Mouse (Mus musculus): ENCODE data around the gene Tubb5. TPM values are rescaled to one million over a fixed set of nuclear protein-coding genes. Genes with fewer than 3 reads are reported as not detected.

Tubb5 gene
- total RNA-seq (2021), result 100 to 1,000 TPM; 771 to 797 TPM
- long read RNA-seq, experiment 1, transcript Tubb5-204 (3 exons, 979 nt), result minor isoform, 9 of 1,021 reads
- long read RNA-seq, experiment 1, transcript Tubb5-201 (4 exons, 2,649 nt), result major isoform, 939 of 1,021 reads
- long read RNA-seq, experiment 1, partial matches to known transcripts, result 3 of 1,021 reads
- long read RNA-seq, experiment 1, other reads (novel, unspliced or antisense), result 70 of 1,021 reads
- long read RNA-seq, experiment 2, transcript Tubb5-201 (4 exons, 2,649 nt), result major isoform, 890 of 984 reads
- long read RNA-seq, experiment 2, transcript Tubb5-204 (3 exons, 979 nt), result minor isoform, 12 of 984 reads
- long read RNA-seq, experiment 2, partial matches to known transcripts, result 76 of 984 reads
- long read RNA-seq, experiment 2, other reads (novel, unspliced or antisense), result 6 of 984 reads

DNA sequence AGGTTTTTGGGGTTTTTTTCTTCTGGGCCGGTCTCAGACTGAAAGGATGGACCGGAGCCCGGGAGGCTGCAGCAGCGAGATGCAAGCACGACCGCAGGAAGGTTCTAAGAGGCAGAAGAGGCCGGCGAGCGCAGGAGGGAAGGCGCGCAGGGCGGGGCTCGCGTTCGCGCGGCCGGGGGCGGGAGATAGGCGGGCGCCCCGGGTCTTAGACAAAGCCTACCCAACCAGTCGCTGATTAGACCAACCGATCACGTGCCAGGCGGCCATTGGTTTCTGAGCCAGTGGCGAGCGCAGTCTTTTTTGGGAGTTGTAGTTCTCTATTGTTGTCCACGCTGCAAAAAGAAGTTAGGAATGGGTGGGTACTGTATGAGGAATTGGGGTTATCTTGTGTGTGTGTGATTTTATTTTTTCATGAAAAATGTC lies at the start of gene Tubb5:
Gene Tubb5, minus strand, starts transcription at position 185 of the 423 bp plus-strand sequence.
- intact Hi-C loops (cut with DNase I), result no loop called here
- peak; percentile 97 to 98 for DNase-seq (ENCODE audit: low spot score in 2 of 2)

DNA sequence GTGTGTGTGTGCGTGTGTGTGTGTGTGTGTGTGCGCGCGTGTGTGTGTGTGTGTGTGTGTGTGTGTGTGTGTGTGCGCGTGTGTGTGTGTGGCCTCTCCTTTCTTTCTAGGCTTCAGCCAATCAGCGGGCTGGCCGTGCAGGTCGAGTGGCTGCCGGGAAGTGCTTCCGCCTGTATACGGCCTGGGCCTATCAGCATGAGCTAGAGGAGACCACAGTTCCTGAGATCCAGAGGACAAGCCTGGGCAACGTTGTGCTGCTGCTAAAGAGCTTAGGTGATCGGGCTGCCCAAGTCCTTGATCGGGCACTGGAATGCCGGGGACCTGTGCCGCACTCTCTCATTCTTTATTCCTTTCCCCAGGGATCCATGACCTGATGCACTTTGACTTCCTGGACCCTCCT lies 49.6 kb upstream of the Tubb5 start:
- no peak for DNase-seq (ENCODE audit: low spot score in 2 of 2)
- intact Hi-C loops (cut with DNase I), result no loop called here

DNA sequence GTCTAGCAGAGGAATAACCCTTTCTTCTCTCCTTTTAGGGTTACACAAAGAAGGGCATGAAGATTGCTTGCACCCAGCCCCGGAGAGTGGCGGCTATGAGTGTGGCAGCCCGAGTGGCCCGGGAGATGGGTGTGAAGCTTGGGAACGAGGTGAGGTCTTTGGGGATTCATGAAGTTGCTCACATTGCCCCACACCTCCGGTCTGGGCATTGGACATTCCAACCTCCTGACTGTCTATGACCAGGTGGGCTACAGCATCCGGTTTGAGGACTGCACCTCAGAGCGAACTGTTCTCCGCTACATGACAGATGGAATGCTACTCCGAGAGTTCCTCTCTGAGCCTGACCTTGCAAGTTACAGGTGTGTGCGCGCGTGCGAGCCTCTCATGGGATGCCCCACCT lies 45.7 kb upstream of the Tubb5 start:
- DNase-seq (ENCODE audit: low spot score in 2 of 2), result no peak
- intact Hi-C loops (cut with DNase I), result no loop called here

DNA sequence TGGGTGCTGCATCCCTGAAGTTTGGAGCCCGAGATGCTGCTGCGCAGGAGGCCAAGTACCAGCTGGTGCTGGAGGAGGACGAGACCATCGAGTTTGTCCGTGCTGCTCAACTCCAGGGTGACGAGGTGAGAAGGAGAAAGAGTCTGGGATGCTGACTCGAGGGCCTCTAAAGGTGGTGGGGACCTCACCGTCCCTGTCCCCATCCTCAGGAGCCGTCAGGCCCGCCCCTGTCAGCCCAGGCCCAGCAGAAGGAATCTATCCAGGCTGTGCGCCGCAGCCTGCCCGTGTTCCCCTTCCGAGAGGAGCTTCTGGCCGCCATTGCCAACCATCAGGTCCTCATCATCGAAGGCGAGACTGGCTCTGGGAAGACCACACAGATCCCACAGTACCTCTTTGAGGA lies 44.8 kb upstream of the Tubb5 start:
- DNase-seq (ENCODE audit: low spot score in 2 of 2), result no peak
- intact Hi-C loops (cut with DNase I), result no loop called here

DNA sequence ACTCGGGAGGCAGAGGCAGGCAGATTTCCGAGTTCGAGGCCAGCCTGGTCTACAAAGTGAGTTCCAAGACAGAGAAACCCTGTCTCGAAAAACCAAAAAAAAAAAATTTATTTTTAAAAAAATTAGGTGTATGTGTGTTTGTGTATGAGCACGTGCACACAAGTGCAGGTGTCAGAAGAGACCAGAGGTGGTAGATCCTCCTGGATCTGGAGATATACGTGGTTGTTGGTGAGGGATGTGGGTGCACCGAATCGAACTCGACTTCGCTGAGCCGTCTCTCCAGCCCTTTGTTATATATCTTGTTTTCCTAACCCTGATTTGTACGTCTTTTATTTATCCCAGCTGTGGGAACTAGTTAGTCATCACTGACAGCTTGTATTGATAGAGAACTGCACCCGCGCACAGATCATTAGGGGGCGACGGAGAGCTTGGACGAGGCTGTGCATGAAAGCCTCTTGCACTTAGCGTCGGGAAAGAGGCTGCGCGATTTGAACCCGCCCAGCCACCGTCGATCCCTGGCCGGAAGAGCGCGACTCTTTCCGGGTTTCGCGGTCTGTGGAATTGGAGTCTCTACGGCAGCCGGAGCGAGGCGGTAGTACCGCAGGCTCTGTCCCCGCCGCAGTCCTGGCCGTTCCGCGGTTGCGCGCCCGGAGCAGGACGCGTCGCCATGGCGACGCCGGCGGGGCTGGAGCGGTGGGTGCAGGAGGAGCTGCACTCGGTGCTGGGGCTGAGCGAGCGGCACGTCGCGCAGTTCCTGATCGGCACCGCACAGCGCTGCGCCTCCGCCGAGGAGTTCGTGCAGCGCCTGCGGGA lies 41.3 kb upstream of the Tubb5 start, which contains the start of gene Dhx16:
Gene Dhx16, plus strand, starts transcription at position 575 of the 813 bp plus-strand sequence.
- intact Hi-C loops (cut with DNase I), result no loop called here
- DNase-seq (ENCODE audit: low spot score in 2 of 2), result peak; percentile 96

DNA sequence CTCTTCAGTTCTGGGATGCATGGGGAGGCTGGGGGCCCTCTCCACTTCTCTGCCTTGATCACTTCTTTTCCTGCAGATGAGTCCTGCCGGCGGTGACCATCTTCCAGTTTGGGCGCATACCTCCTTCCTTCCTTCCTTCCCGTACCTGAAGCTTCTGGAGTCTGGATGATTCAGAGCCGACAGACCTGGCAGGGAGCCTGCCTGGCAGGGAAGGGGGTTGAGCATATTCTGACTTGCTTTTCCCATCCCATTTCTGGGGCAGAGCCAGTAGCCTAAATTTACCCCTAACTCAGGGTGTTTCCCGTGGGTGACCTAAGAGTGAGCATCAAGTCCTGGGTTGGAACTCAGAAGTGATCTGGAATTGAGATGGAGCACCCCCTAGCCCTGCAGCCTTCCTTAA lies 36.6 kb upstream of the Tubb5 start:
- intact Hi-C loops (cut with DNase I), result loop anchor here (5.0 kb wide), 1 partner anchor 137 kb away; no protein-coding TSS in a partner anchor

DNA sequence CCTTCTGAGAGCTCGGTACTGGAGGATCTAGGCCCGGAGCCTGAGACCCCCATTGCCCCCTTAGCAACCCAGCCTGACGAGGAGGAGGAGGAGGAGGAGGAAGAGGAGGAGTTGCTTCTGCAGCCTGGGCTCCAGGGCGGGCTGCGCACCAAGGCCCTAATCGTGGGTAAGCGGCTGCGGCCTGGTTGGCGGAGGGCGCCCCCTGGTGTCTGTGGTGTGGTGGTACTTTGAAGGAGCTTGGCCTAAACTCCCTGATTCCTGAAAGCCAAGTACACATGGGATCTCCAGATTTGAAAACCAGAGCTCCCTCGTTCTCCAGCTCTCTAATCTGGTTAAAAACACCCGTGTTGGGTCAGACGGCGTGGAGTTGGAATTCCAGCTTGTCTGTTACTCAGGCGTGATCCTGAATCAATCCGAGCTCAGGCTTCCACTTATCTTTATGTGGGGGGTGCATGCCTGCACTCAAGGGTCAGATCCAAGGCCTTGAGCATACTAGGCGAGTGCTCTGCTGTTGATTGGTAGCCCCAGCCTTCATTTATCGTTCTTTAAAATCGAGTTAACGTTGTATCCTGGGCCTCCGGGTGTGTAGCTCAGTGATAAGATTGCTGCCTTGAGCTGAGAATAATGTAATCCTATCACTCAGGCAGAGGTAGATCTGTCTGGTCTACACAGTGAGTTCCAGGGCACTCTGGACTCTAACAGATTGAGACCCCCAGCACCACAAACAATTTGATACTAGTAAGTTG lies 35.8 kb upstream of the Tubb5 start:
- DNase-seq (ENCODE audit: low spot score in 2 of 2), result peak; percentile 81 to 82
- intact Hi-C loops (cut with DNase I), result loop anchor here (5.0 kb wide), 1 partner anchor 137 kb away; no protein-coding TSS in a partner anchor

More for the DNA sequence above, 36.6 kb upstream of the Tubb5 start:
- peak; percentile 44 to 63 for DNase-seq (ENCODE audit: low spot score in 2 of 2)

DNA sequence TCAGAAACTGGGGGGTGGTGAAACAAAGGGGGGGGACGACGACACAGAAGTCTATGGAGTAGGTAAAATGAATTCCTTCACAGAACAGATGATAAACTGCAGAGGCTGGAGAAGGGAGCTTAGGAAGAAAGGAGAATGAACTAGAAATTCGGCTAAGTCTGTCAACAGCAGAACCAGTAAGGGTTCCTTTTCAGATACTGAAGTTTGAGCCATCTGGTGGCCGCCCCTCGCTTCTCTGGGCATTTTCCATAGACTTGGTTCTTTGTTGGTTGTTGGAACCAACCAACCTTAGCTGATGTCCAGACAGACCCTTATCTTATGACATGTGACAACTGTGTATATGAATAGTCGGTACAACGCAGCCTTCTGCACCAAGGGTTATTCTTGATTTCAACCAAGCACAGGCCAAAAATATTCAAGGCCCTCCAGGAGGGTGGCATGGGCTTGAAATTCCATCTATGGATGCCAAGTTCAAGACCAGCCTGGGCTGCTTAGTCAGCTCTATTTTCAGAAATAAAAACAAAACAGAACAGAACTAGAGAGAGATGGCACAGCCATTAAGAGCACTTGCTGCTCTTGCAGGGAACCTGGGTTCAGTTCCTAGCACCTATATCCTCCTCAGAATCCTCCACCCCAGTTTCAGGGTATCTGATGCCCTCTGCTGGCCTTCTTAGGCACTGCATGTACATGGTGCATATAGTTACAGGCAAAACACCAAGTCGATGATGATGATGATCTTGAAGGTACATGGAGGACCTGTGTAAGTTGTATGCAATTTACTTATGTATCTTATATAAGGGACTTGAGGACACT lies 33.0 kb upstream of the Tubb5 start:
- DNase-seq (ENCODE audit: low spot score in 2 of 2), result peak in 1 of 2 experiments; percentile 24

DNA sequence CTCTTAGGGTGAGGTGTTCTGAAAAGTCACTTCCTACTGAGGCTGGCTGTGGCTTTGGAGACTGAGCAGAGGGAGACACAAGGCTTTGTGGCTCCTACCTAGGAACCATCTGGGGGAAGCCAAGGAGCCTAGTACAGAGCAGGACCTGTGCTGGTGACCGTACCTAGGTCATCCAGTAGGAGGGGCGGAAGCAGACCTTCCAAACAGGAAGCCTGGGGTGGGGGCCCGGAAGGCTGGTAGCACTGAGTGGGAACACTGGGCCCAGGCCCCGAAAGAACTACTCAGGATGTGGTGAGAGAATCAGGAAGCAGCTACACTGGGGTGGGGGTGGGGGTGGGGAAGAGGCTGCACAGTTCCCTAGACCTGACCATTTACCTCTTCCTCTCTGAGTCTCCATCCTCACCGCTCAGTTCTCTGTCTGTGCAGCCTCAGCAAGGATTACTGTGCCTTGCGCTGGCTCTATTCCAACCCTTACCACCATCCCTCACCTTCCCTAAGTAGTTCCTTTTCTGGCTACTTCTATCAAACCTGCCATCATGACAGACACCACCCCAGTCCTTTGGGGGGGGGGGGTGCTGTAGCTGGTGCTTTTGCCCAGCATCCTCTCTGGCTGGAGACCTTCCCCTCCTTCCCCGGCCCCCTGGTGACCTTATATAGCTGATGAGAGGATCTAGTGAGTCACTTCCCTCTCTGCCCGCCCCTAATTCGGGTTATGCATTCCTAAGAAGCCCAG lies 32.2 kb upstream of the Tubb5 start:
- intact Hi-C loops (cut with DNase I), result loop anchor here (5.0 kb wide), 1 partner anchor 133 kb away; no protein-coding TSS in a partner anchor
- peak; percentile 45 to 57 for DNase-seq (ENCODE audit: low spot score in 2 of 2)

More for the DNA sequence above, 33.0 kb upstream of the Tubb5 start:
- intact Hi-C loops (cut with DNase I), result loop anchor here (5.0 kb wide), 1 partner anchor 134 kb away; no protein-coding TSS in a partner anchor

DNA sequence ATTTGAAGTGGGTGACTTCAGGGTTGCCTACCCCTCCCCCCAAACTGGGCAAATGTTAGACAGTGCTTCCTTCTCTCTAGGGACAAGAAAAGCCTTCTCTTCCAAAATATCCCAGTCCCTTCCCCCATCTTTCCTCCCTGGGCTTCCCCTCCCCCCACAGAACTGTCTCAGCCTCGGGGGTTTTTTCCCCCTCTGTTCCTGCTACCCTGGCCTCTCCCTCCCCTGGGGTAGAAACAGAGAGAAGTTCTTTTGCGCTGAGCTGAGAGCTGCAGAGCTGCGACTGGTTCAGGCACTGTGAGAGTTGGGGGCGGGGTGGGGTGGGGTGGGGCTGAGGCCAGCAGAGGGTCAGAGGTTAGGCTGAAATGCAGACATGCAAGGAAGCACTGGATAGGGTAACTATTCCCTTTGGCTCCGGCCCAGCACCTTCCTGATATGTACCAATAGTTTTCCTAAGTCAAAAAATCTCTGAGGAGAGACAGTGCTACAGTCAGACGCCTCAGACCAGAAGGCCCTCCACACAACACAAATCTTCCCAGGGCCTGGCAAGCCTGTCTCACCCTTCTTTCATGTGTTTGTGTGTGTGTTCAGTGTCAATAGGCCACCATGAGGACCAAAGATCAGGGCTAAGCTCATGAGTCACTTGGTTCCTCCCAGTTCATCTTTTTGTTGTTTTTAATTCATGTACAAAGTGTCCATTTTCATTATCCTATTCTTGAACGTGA lies 31.4 kb upstream of the Tubb5 start:
- intact Hi-C loops (cut with DNase I), result loop anchor here (5.0 kb wide), 1 partner anchor 132 kb away; no protein-coding TSS in a partner anchor
- DNase-seq (ENCODE audit: low spot score in 2 of 2), result peak in 1 of 2 experiments; percentile 19

DNA sequence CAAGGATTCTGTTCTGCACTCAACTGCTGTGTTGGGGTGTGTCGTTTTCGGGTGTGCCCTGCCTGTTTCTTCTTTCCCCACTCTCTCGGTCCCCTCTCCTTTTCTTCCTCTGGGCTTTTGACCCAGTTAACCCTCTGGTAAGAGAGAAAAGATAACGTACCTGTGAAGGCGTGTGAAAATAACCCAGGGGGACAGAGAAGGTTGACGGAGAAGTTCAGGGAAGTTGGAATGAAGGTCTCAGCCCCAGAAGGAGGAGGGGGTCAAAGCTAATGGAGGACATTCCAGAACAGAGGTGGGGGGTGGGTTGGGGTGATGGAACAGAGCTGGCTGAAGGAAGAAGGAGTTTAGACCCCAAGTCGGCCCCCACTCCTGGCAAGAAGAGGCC lies 30.8 kb upstream of the Tubb5 start:
- intact Hi-C loops (cut with DNase I), result no loop called here
- no peak for DNase-seq (ENCODE audit: low spot score in 2 of 2)

DNA sequence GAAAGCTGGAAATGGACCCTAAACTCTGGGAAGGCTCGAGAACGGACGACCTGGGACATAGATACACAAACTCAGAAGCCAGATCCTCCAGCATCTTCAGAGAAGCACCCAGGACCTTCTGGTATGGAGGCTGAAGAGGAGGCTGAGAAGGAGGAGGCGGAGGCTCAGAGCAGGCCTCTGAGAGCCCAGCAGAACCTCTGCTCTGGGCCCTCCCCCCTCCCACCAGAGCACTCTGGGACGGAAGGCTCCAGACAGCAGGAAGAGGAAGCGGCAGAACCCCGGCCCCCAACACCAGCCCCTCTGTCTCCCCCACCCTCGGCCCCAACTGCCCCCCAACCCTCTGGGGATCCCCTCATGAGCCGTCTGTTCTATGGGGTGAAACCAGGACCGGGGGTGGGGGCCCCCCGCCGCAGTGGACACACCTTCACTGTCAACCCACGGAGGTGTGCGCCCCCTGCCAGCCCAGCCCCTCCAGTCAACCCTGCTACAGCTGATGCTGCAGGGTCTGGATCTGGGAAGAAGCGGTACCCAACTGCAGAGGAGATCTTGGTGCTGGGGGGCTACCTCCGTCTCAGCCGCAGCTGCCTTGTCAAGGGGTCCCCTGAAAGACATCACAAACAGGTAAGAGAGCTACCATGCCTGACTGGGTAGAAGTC lies 30.2 kb upstream of the Tubb5 start:
- intact Hi-C loops (cut with DNase I), result no loop called here
- DNase-seq (ENCODE audit: low spot score in 2 of 2), result no peak

DNA sequence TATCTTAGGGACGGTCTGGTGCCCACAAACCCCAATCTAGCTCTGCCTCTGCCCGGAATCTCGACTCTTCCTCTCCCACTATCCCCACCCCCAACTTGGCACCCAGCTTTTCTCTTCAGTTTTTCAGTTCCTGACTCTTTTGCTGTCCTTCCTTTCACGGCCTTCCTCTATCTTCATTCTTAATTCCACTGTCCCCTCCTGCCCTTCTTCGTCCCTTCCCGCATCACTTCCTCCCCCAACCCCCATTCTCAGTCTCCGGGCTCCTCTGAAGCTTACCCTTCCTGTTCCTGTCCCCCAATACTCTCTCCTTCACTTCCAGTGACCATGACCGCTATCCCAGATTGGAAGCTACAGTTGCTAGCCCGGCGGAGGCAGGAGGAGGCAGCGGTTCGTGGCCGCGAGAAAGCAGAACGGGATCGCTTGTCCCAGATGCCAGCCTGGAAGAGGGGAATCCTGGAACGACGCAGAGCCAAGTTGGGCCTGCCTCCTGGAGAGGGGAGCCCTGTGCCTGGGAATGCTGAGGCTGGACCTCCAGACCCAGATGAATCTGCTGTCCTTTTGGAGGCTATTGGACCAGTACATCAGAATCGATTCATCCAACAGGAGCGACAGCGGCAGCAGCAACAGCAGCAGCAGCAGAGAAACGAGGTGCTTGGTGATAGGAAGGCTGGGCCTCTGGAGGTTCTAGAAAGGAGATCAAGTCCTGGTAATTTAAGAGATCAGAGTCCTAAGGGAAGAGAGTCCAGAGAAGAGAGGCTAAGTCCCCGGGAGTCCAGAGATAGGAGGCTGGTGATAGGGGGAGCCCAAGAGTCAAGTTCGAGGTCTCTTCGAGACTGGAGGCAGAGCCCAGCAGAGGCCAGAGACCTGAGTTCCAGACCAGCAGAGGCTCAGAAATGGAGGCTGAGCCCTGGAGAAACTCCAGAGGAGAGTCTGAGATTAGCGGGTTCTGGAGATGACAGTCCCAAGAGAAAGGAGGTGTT lies 29.1 kb upstream of the Tubb5 start:
- intact Hi-C loops (cut with DNase I), result loop anchor here (2.0 kb wide), 1 partner anchor 30 kb away; no protein-coding TSS in a partner anchor
- no peak for DNase-seq (ENCODE audit: low spot score in 2 of 2)

DNA sequence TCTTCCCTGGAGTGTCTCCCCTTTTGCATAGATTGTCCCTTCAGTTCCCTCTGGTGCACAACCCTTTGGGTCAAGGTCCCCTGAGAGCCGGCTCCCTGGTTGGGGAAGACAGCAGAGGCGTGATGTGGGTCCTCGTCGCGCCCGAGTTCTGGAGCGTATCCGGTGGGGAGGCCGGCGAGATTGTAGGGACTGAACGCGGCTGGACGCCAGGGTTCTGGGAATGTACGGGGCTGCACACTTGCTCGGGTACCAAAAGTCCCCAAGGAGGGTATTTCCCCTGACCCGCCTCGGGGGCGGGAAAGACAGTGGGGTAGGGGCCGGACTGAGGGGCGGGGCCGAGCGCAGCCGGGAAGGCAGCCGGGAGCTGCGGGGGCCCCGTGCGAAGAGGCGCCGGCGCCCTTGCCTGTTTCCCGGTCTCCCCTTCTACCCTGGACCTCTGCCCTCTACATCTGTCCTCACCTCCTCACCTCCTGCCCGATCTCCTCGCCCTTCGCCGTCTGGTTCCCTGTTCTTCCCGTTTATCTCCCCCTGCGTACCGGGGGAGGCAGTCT lies 28.2 kb upstream of the Tubb5 start:
- intact Hi-C loops (cut with DNase I), result loop anchor here (2.0 kb wide), 1 partner anchor 30 kb away; no protein-coding TSS in a partner anchor

More for the DNA sequence above, 28.2 kb upstream of the Tubb5 start:
- peak in 1 of 2 experiments; percentile 43 for DNase-seq (ENCODE audit: low spot score in 2 of 2)

All from left cerebral cortex, postnatal 14 days (tissue).